Mouse (Mus musculus) MEL (cell line): ENCODE data around the gene Exph5. TPM values are rescaled to one million over a fixed set of nuclear protein-coding genes. Genes with fewer than 3 reads are reported as not detected.

Experiments
- DNase-seq: peaks from one replicate; pipeline ENCODE4 v3.0.0; 2011; ENCODE audit warnings: low read depth, low spot score
- H3K27ac ChIP-seq: 2 replicates; pipeline ENCODE4 v1.5.1; 2012; ENCODE audit warnings: low read depth, mild to moderate bottlenecking, control low read depth, low read length, moderate library complexity; ENCODE audit not compliant: control insufficient read depth
- H3K27me3 ChIP-seq, 2 experiments: fragments of 150-350 bp in 1 of 2; sonication (generic) in 1 of 2; 2 replicates each; pipeline ENCODE4 v1.6.1; 2012; ENCODE audit warnings: low read length in 2 of 2, mild to moderate bottlenecking in 2 of 2, improper control_type of control experiment in 1 of 2, moderate library complexity in 1 of 2; ENCODE audit not compliant: insufficient read depth in 2 of 2, control insufficient read depth in 1 of 2
- H3K36me3 ChIP-seq, 2 experiments: 2 replicates each; pipeline ENCODE4 v1.6.1; 2012 to 2014; ENCODE audit warnings: low read length in 2 of 2, improper control_type of control experiment in 1 of 2, inconsistent platforms in 1 of 2, mild to moderate bottlenecking in 1 of 2; ENCODE audit not compliant: insufficient read depth in 2 of 2, control insufficient read depth in 1 of 2
- H3K4me1 ChIP-seq, 2 experiments: fragments of 150-350 bp in 1 of 2; sonication (generic) in 1 of 2; 2 replicates each; pipeline ENCODE4 v1.6.1; 2012; ENCODE audit warnings: low read length in 2 of 2, improper control_type of control experiment in 1 of 2, mild to moderate bottlenecking in 1 of 2; ENCODE audit not compliant: insufficient read depth in 2 of 2, control insufficient read depth in 1 of 2
- H3K4me3 ChIP-seq, 2 experiments: fragments of 150-350 bp in 1 of 2; sonication (generic) in 1 of 2; 2 replicates each; pipeline ENCODE4 v1.5.1; 2012; ENCODE audit warnings: low read depth in 2 of 2, low read length in 2 of 2, mild to moderate bottlenecking in 2 of 2, moderate library complexity in 2 of 2, control low read depth in 1 of 2, improper control_type of control experiment in 1 of 2; ENCODE audit not compliant: control insufficient read depth in 1 of 2, insufficient read depth in 1 of 2
- H3K79me2 ChIP-seq: 2 replicates; pipeline ENCODE4 v1.6.1; 2012; ENCODE audit warnings: mild to moderate bottlenecking, low read length, moderate library complexity; ENCODE audit not compliant: control insufficient read depth, poor library complexity, insufficient read depth
- H3K9ac ChIP-seq: 2 replicates; pipeline ENCODE4 v1.6.1; 2012; ENCODE audit warnings: low read depth, mild to moderate bottlenecking, control low read depth, low read length, moderate library complexity; ENCODE audit not compliant: control insufficient read depth, poor library complexity, severe bottlenecking
- H3K9me3 ChIP-seq: fragments of 150-350 bp; sonication (generic); replicated peaks from 2 replicates; pipeline ENCODE4 v1.6.1; 2012; ENCODE audit warnings: mild to moderate bottlenecking, low read length, improper control_type of control experiment, moderate library complexity; ENCODE audit not compliant: insufficient read depth
- CHD2 ChIP-seq: IDR thresholded peaks from 2 replicates; pipeline ENCODE4 v1.6.1; 2011; ENCODE audit warnings: low read length, improper control_type of control experiment
- CTCF ChIP-seq, 3 experiments: IDR thresholded peaks in 2 of 3; conservative IDR thresholded peaks in 1 of 3; 2 replicates each; pipeline ENCODE4 v1.5.1; 2011 to 2012; ENCODE audit warnings: low read length in 3 of 3, low read depth in 2 of 3, mild to moderate bottlenecking in 2 of 3, improper control_type of control experiment in 1 of 3, inconsistent platforms in 1 of 3, mixed read lengths in 1 of 3, moderate library complexity in 1 of 3; ENCODE audit not compliant: control insufficient read depth in 1 of 3, insufficient read depth in 1 of 3, poor library complexity in 1 of 3, severe bottlenecking in 1 of 3
- E2F4 ChIP-seq: IDR thresholded peaks from 2 replicates; pipeline ENCODE4 v1.6.1; 2011; ENCODE audit warnings: low read depth, low read length, improper control_type of control experiment, borderline replicate concordance
- HCFC1 ChIP-seq: IDR thresholded peaks from 2 replicates; pipeline ENCODE4 v1.6.1; 2012; ENCODE audit warnings: low read depth, mild to moderate bottlenecking, inconsistent platforms, low read length, improper control_type of control experiment, moderate library complexity
- JUND ChIP-seq: IDR thresholded peaks from 2 replicates; pipeline ENCODE4 v1.6.1; 2011; ENCODE audit warnings: low read depth, mild to moderate bottlenecking, improper control_type of control experiment, low read length
- MAX ChIP-seq: IDR thresholded peaks from 2 replicates; pipeline ENCODE4 v1.6.1; 2011; ENCODE audit warnings: low read length, improper control_type of control experiment
- MAZ ChIP-seq: IDR thresholded peaks from 2 replicates; pipeline ENCODE4 v1.6.1; 2012; ENCODE audit warnings: low read depth, mild to moderate bottlenecking, inconsistent platforms, low read length, improper control_type of control experiment
- NRF1 ChIP-seq: IDR thresholded peaks from 2 replicates; pipeline ENCODE4 v1.6.1; 2014; ENCODE audit warnings: low read depth, mild to moderate bottlenecking, inconsistent platforms, low read length, improper control_type of control experiment, moderate library complexity; ENCODE audit not compliant: poor library complexity, insufficient read depth, severe bottlenecking
- POLR2A ChIP-seq, 2 experiments: IDR thresholded peaks; 2 replicates each; pipeline ENCODE4 v1.6.1; 2011 to 2012; ENCODE audit warnings: low read length in 2 of 2, mild to moderate bottlenecking in 2 of 2, control low read depth in 1 of 2, improper control_type of control experiment in 1 of 2, low read depth in 1 of 2, moderate library complexity in 1 of 2; ENCODE audit not compliant: control insufficient read depth in 1 of 2, insufficient read depth in 1 of 2, poor library complexity in 1 of 2
- POLR2AphosphoS2 ChIP-seq: IDR thresholded peaks from 2 replicates; pipeline ENCODE4 v1.6.1; 2011; ENCODE audit warnings: low read length, improper control_type of control experiment
- RAD21 ChIP-seq: IDR thresholded peaks from 2 replicates; pipeline ENCODE4 v1.6.1; 2011; ENCODE audit warnings: mild to moderate bottlenecking, low read depth, low read length, improper control_type of control experiment
- RCOR1 ChIP-seq: IDR thresholded peaks from 2 replicates; pipeline ENCODE4 v1.6.1; 2012; ENCODE audit warnings: low read depth, mild to moderate bottlenecking, inconsistent platforms, low read length, improper control_type of control experiment
- SIN3A ChIP-seq: IDR thresholded peaks from 2 replicates; pipeline ENCODE4 v1.6.1; 2012; ENCODE audit warnings: low read length, improper control_type of control experiment, inconsistent platforms
- TBP ChIP-seq: IDR thresholded peaks from 2 replicates; pipeline ENCODE4 v1.8.0; 2011; ENCODE audit warnings: low read depth, low read length, improper control_type of control experiment
- TCF12 ChIP-seq: IDR thresholded peaks from 2 replicates; pipeline ENCODE4 v1.6.1; 2014; ENCODE audit warnings: low read depth, mild to moderate bottlenecking, inconsistent platforms, low read length, improper control_type of control experiment, moderate library complexity
- UBTF ChIP-seq: IDR thresholded peaks from 2 replicates; pipeline ENCODE4 v1.6.1; 2012; ENCODE audit warnings: low read depth, mild to moderate bottlenecking, inconsistent platforms, low read length, improper control_type of control experiment, moderate library complexity, borderline replicate concordance; ENCODE audit not compliant: insufficient read depth
- USF1 ChIP-seq: IDR thresholded peaks from 2 replicates; pipeline ENCODE4 v1.6.1; 2014; ENCODE audit warnings: low read depth, mild to moderate bottlenecking, inconsistent platforms, low read length, improper control_type of control experiment, moderate library complexity
- ZKSCAN1 ChIP-seq: IDR thresholded peaks from 2 replicates; pipeline ENCODE4 v1.6.1; 2012; ENCODE audit warnings: low read depth, mild to moderate bottlenecking, inconsistent platforms, low read length, improper control_type of control experiment, moderate library complexity
- ZMIZ1 ChIP-seq: IDR thresholded peaks from 2 replicates; pipeline ENCODE4 v1.6.1; 2012; ENCODE audit warnings: low read depth, mild to moderate bottlenecking, inconsistent platforms, low read length, improper control_type of control experiment, moderate library complexity
- polyA plus RNA-seq, 2 experiments: library from polyadenylated mRNA; stranded (reverse) in 1 of 2; unstranded in 1 of 2; fragments of >175 nt in 1 of 2; fragments of >200 nt in 1 of 2; gene quantifications; 2 replicates each; pipeline versions ENCODE4 v1.2.1 to v1.2.4; 2012; ENCODE audit warnings: low replicate concordance in 2 of 2, low read depth in 1 of 2; ENCODE audit not compliant: insufficient read length in 2 of 2, insufficient read depth in 1 of 2, missing spikeins in 1 of 2
- total RNA-seq: library from RNA; depleted of rRNA; stranded (reverse); fragments of 300-350 nt; gene quantifications from 2 replicates; pipeline ENCODE4 v1.2.3, GENCODE M21; 2012; rRNA removed

Exph5 gene
- total and polyA plus RNA-seq, 3 experiments = not detected

GRCm38 (mm10) chr9:53422133-53422896, 120.8 kb downstream of the Exph5 start (continued):
- TF ChIP-seq ZMIZ1 (no peak), TCF12 (peak; percentile 95), NRF1 (no peak), JUND (no peak), POLR2AphosphoS2 (no peak), POLR2A (IDR thresholded peaks at IDR 0.05; ENCODE audit: control insufficient read depth in 1 of 2, insufficient read depth in 1 of 2, low read depth in 1 of 2, low read length in 2 of 2, poor library complexity in 1 of 2) (no peak), SIN3A (peak; percentile 54; the same call in 1 of the 2 replicates), UBTF (no peak), E2F4 (no peak), ZKSCAN1 (no peak), HCFC1 (0 out of 2 replicates have a peak, but pooled peaks have one; percentile 7), RAD21 (no peak), CTCF (IDR thresholded peaks at IDR 0.05 in 2 of 3, conservative IDR thresholded peaks at IDR 0.05 in 1 of 3; ENCODE audit: control insufficient read depth in 1 of 3, insufficient read depth in 1 of 3, low read depth in 2 of 3, low read length in 3 of 3, poor library complexity in 1 of 3, severe bottlenecking in 1 of 3) (no peak), TBP (no peak), RCOR1 (peak; percentile 68; the same call in 1 of the 2 replicates), USF1 (no peak), MAZ (no peak)

DNA sequence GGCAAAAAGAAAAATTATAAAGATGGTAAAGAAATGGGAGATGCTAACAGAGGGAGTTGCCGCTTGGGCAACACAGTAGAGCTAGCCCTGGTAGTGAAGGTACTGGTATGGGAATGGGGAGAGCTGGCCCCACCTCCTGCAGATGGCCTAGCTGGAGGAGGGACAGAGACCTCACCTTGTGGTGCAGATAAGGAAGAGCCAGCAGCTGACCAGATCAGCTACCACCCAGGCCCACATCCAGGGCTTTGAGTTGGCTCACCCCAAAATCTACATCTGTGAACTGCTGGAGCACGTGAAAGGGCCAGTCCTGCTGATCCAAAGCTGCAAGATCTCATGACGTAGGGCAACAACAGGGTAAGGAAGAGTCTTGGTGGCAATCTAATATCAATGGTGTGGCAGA, 125.3 kb downstream of the Exph5 start:
- Histone ChIP-seq H3K9me3 (no peaks in the 10 kb centered on the region), H3K27me3 (no peaks in the 10 kb centered on the region), H3K4me3 (no peak overlapping the region), H3K9ac (no peak overlapping the region), H3K36me3 (peaks cover 0 to 8% of the 10 kb centered on the region in 2 experiments; a peak in 2 of 4 replicates), H3K79me2 (no peaks in the 10 kb centered on the region), H3K27ac (no peak overlapping the region), H3K4me1 (peaks cover 1 to 4% of the 10 kb centered on the region in 2 experiments; a peak in 3 of 4 replicates)
- no peak for TF ChIP-seq CHD2
- TF ChIP-seq MAX = no peak
- TF ChIP-seq JUND = no peak
- TF ChIP-seq POLR2AphosphoS2 = no peak
- no peak for DNase-seq

Other genes with a start within 250 kb of the Exph5 start
- 43.6 and 45.1 TPM in 2 replicates for gene Ddx10, start 53.6 kb upstream of the Exph5 start, total RNA-seq
- 10 to 100 TPM; 46.5 to 48.4 TPM for gene Ddx10, start 53.6 kb upstream of the Exph5 start, polyA plus RNA-seq
- gene Kdelc2, start 82.4 kb downstream of the Exph5 start, total RNA-seq = 0.04 TPM in 1 of 2 replicates, not detected in the other
- under 1 TPM in 1 of 2 experiments, not detected in 1; 0.31 TPM for gene Kdelc2, start 82.4 kb downstream of the Exph5 start, polyA plus RNA-seq
- 0.08 TPM in 1 of 2 replicates, not detected in the other for gene 4930550C14Rik, start 100.7 kb downstream of the Exph5 start, total RNA-seq
- under 1 TPM in 1 of 2 experiments, not detected in 1; 0.08 TPM for gene 4930550C14Rik, start 100.7 kb downstream of the Exph5 start, polyA plus RNA-seq
- gene Atm, start 235.1 kb downstream of the Exph5 start, total RNA-seq = 16.0 and 18.5 TPM in 2 replicates
- gene Atm, start 235.1 kb downstream of the Exph5 start, polyA plus RNA-seq = 10 to 100 TPM in 1 of 2 experiments, not detected in 1; 21.4 TPM
- 12.5 and 14.1 TPM in 2 replicates for gene Npat, start 235.4 kb downstream of the Exph5 start, total RNA-seq
- 10 to 100 TPM in 1 of 2 experiments, not detected in 1; 16.4 TPM for gene Npat, start 235.4 kb downstream of the Exph5 start, polyA plus RNA-seq